Mouse (Mus musculus): ENCODE results near the gene Gm17657. TPM values are rescaled to one million over a fixed set of nuclear protein-coding genes. Genes with fewer than 3 reads are reported as not detected.
A peak's percentile ranks its signal among the peaks of the same experiment; 100 is the strongest.

Gm17657 gene
- polyA plus RNA-seq, 1 experiment from 2014 or later, result not detected

DNA sequence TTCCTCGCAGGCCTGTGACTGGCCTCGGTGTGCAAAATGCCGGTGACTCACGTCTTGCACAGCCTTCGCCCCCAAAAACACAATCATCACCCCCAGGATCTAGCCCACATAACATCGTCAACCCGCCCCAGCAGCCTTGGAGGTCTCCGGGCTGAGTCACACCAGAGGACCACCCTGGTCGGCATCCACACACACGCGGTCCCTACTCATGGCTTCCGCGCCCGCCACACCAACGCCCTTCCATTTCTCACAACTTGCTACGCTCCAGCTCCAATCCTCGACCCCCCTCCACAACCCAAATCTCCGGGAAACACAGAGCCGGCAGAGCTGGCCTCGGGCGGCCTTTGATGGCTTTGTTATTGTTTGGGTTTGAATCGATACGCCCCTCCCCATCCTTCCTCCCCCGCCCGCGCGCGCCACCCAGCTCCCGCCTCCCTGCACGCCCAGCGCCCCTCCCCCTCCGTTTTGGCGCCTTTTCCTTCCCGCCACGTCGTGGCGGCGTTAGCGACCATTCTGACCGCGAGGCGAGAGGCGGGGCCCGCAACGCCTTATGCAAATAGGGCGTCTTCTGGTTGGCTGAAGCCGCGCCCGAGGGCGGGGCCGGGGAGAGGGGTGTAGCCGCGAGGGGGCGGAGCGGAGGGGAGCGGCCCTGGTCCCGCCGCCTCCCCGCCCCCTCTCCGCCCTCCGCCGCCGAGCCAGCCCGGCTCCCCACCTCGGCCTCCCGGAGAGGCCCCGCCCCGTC, 59.3 kb downstream of the Gm17657 start:
- Histone ChIP-seq H3K4me1 (replicated peaks) (peaks cover 44% of the 10 kb centered on the region), H3K9me3 (no peaks in the 10 kb centered on the region), H3K36me3 (peaks cover 13% of the 10 kb centered on the region), H3K9ac (peak overlapping the region; percentile 93), H3K4me3 (peak overlapping the region; percentile 91), H3K27ac (replicated peaks) (peak overlapping the region; percentile 97), H3K4me2 (peak overlapping the region; percentile 91), H3K27me3 (no peaks in the 10 kb centered on the region)
- peak; percentile 93 for ATAC-seq (ENCODE audit: low read depth)
- WGBS, result under 1% methylated on average over 48 of the region's 68 CpGs

DNA sequence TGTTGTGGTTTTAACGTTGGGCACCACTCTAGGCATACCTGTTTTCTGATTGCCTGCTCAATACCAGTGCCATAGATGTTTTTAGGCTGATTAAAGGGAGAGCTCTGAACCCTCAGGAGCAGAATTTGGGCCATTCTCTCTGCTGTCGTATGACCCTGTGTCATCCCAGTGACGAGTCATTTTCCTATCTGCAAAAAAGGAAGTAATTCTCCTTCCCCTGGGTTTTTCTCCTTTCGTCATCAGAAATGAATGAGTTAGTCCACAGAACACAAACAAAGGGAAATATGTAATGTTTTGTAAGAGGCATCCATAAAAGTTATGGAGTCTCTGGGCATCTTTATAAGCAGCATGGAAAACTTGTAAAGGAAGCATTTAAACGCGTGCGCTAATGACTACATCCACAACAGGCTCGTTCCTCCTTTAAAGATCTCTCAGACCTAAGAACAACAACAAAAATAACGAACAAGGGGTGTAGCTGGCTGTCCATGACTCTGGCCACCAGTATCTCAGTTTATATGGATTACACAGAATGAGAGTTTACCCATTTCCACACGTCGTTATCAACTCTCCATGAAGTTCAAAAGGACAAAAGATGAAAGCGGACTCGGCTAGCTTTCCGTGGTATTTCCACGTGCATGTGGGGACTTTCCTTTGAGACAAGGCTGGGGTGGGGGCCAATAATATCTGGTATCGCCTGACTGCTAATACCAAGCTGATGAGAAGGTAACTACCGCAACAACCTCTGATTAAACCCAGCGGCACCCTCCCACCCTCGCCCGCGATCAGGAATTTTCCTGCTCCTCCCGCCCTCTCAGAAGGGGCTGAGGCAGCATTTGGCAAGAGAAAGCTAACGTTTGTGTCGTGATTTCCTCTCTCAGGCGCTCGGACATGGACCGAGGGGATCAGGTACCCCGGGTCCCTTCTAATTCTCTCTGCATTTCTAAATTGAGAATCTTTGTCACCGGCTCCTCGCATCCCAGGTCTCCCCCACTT, 60.2 kb downstream of the Gm17657 start:
- Histone ChIP-seq H3K9ac (peak overlapping the region; percentile 88), H3K27me3 (no peaks in the 10 kb centered on the region), H3K4me3 (peak overlapping the region; percentile 91), H3K4me2 (peak overlapping the region; percentile 91), H3K36me3 (peaks cover 8% of the 10 kb centered on the region), H3K9me3 (no peaks in the 10 kb centered on the region), H3K27ac (replicated peaks) (peak overlapping the region; percentile 97), H3K4me1 (replicated peaks) (peaks cover 40% of the 10 kb centered on the region)
- peak; percentile 7 for ATAC-seq (ENCODE audit: low read depth)
- 4% methylated on average over 30 of the region's 30 CpGs for WGBS

DNA sequence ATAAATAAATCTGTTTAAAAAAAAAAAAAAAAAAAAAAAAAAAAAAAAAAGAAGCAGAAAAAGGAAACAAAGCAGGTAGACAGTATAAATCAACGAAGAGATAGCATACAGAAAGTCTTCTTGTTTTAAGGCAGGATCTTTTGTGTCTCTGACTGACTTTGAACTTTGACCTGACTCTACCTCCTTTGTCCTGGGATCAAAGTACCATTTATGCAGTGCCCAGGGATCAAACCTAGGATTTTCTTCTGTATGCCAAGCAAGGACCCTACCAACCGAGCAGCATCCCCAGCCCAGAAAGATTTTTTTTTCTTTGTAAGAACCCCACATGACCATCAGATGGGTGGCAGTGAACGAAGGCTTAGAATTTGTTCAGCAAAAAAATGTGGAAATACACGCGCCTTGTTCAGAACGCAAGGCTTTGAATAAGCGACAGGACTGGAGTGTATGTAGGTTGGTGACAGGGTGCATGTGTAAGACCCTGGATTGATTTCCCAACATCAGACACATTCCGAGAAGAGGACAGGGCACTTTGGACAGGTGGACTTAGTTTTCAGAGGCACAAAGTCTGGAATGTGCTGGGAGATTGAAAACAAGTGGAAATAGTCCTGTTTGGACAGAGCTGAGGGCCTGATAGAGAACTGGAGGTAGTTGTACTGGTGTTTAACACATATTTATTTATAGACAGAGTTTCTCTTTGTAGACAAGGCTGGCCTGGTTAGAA, 61.0 kb downstream of the Gm17657 start:
- Histone ChIP-seq H3K27me3 (no peaks in the 10 kb centered on the region), H3K36me3 (no peaks in the 10 kb centered on the region), H3K27ac (replicated peaks) (no peak overlapping the region), H3K9me3 (no peaks in the 10 kb centered on the region), H3K4me1 (replicated peaks) (peaks cover 32% of the 10 kb centered on the region), H3K4me2 (peak overlapping the region; percentile 91), H3K9ac (no peak overlapping the region), H3K4me3 (no peak overlapping the region)
- no peak for ATAC-seq (ENCODE audit: low read depth)
- WGBS, result 78% methylated on average over 8 of the region's 8 CpGs

DNA sequence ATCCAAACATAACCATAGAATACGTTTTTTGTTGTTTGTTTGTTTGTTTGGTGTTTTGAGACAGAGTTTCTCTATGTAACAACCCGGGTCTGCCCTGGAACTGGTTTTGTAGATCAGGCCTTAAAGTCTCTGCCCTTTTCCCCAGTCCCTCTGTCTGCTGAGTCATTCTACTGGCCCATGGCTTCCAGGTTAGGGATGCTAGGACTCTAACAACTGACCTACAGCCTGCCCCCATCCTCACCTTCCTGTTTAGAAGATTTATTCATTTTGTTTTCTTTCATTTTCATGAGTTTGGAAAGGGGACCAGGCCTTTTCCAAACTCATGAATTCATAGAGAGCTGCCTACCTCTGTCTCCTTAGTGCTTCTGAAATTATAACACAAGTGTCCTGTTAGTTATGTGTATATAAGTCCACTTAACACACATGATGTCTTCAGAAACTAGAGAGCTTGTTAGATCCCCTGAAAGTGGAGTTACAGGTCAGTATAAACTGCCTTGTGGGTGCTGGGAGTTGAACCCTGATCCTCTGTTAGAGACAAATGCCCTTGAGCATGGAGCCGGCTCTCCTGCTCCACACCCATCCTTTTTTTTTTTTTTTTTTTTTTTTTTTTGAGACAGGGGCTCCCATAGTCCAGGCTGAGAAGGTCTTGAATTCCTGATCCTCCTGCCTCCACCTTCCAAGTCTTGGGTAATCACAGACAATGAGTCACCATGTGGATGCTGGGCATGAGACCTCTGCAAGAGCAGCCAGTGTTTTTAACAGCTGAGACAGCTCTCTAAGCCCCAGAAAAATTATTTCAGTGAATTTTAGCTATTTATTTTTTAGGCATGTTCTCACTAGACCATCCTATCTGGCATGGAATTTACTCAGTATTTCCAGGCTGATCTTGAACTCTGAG, 63.9 kb downstream of the Gm17657 start:
- H3K4me1 ChIP-seq (replicated peaks), result peaks cover 13% of the 10 kb centered on the region
- ATAC-seq (ENCODE audit: low read depth), result no peak
- H3K36me3 ChIP-seq, result no peaks in the 10 kb centered on the region
- no peak overlapping the region for H3K4me3 ChIP-seq
- no peak overlapping the region for H3K9ac ChIP-seq
- no peaks in the 10 kb centered on the region for H3K27me3 ChIP-seq
- no peak overlapping the region for H3K27ac ChIP-seq (replicated peaks)
- H3K4me2 ChIP-seq, result no peak overlapping the region
- H3K9me3 ChIP-seq, result no peaks in the 10 kb centered on the region
- WGBS, result 79% methylated on average over 3 of the region's 3 CpGs

DNA sequence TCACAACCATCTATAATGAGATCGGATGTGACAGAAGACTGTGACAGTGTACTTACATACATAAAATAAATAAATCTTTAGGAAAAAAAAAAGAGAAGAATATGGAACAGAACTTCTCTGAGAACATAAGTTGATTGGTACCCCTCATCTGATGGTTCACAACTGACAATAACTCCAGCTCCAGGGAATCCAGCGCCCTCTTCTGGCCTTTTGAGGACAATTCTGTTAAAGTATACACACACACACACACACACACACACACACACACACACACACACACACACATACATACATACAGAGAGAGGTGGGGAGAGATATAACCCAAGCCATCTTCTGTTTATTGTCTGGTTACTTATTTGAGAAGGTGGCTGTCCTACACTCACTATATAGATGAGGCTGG, 65.0 kb downstream of the Gm17657 start:
- no peak overlapping the region for H3K4me3 ChIP-seq
- no peaks in the 10 kb centered on the region for H3K9me3 ChIP-seq
- H3K9ac ChIP-seq, result no peak overlapping the region
- peaks cover 10% of the 10 kb centered on the region for H3K4me1 ChIP-seq (replicated peaks)
- no peak overlapping the region for H3K4me2 ChIP-seq
- H3K27me3 ChIP-seq, result no peaks in the 10 kb centered on the region
- no peaks in the 10 kb centered on the region for H3K36me3 ChIP-seq
- WGBS, result 95% methylated on average over 2 of the region's 2 CpGs
- no peak overlapping the region for H3K27ac ChIP-seq (replicated peaks)
- no peak for ATAC-seq (ENCODE audit: low read depth)

DNA sequence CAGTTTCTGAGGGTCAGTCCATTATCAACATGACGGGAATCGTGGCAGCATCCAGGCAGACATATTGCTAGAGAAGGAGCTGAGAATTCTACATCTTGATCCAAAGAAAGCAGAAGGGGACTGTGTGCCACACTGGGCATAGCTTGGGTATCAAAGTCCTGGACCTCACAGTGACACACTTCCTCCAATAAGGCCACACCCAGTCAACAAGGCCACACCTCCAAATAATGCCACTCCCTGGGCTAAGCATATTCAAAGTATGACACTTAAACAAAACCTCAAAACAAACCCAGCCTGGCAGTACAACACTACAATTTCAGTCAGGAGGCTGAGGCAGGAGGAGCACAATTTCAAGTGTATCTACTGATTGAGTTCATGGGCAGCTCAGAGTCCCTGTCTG, 66.2 kb downstream of the Gm17657 start:
- no peaks in the 10 kb centered on the region for H3K4me1 ChIP-seq (replicated peaks)
- no peaks in the 10 kb centered on the region for H3K36me3 ChIP-seq
- no peaks in the 10 kb centered on the region for H3K9me3 ChIP-seq
- H3K9ac ChIP-seq, result no peak overlapping the region
- no peaks in the 10 kb centered on the region for H3K27me3 ChIP-seq
- ATAC-seq (ENCODE audit: low read depth), result no peak
- no peak overlapping the region for H3K4me3 ChIP-seq
- H3K27ac ChIP-seq (replicated peaks), result no peak overlapping the region
- no peak overlapping the region for H3K4me2 ChIP-seq
- 96% methylated on average over 2 of the region's 2 CpGs for WGBS

DNA sequence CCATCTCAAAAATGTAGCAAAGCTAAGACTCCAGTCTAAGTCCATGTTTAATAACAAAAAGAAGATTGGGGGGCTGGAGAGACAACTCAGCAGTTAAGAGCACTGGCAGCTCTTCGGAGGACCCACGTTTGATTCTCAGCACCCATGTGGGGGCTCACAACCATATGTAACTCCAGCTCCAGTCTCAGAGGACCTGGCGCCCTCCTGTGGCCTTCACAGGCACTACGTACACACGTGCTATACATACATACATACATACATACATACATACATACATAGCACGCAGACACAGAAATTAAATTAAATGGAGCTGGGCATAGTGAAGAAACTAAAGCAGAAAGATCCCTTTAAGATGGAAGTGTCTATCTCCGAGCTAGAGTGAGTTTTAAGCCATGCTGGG, 66.8 kb downstream of the Gm17657 start:
- H3K4me1 ChIP-seq (replicated peaks), result no peaks in the 10 kb centered on the region
- 93% methylated on average over 7 of the region's 7 CpGs for WGBS
- H3K27me3 ChIP-seq, result no peaks in the 10 kb centered on the region
- no peak overlapping the region for H3K4me3 ChIP-seq
- H3K9me3 ChIP-seq, result no peaks in the 10 kb centered on the region
- ATAC-seq (ENCODE audit: low read depth), result no peak
- no peak overlapping the region for H3K4me2 ChIP-seq
- no peaks in the 10 kb centered on the region for H3K36me3 ChIP-seq
- H3K9ac ChIP-seq, result no peak overlapping the region
- no peak overlapping the region for H3K27ac ChIP-seq (replicated peaks)

DNA sequence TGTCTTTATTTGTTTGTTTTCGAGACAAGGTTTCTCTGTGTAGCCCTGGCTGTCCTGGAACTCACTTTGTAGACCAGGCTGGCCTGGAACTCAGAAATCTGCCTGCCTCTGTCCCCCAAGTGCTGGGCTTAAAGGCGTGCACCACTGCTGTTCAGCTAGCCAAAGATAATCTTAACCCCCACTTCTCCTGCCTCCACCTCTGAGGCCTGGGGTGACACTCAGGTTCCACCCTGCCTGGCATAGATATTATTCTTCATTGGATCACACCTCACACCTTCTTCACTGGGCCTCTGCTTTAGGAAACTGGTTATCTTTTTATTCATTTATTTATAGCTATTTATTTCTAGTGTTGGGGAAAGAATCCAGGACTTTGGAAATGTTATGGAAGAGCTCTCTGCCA, 69.2 kb downstream of the Gm17657 start:
- no peaks in the 10 kb centered on the region for H3K4me1 ChIP-seq (replicated peaks)

DNA sequence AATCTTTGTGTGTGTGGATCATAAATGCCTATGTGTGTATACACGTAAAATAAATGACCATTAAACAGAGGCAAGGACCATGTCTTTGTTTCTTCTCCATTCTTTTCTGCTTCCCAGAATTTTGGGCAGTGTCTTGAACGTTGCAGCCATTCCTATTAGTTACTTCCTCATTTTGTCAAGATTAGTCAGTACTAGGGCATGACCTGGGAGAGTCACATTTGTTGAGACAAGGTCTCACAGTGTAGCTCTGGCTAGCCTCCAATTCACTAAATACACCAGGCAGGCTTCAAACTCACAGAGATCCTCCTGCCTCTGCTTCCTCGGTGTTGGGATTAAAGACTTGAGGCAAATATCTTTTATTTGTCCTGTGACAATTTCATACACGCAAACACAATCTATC, 71.2 kb downstream of the Gm17657 start:
- Histone ChIP-seq H3K36me3 (no peaks in the 10 kb centered on the region), H3K9ac (no peak overlapping the region), H3K27me3 (no peaks in the 10 kb centered on the region), H3K4me1 (replicated peaks) (no peaks in the 10 kb centered on the region), H3K4me3 (no peak overlapping the region), H3K4me2 (no peak overlapping the region), H3K9me3 (no peaks in the 10 kb centered on the region), H3K27ac (replicated peaks) (no peak overlapping the region)
- ATAC-seq (ENCODE audit: low read depth), result no peak
- WGBS, result 92% methylated on average over 4 of the region's 4 CpGs

More for the DNA sequence above, 69.2 kb downstream of the Gm17657 start:
- Histone ChIP-seq H3K4me3 (no peak overlapping the region), H3K9ac (no peak overlapping the region), H3K9me3 (no peaks in the 10 kb centered on the region), H3K27ac (replicated peaks) (no peak overlapping the region), H3K36me3 (no peaks in the 10 kb centered on the region), H3K4me2 (no peak overlapping the region), H3K27me3 (no peaks in the 10 kb centered on the region)
- WGBS, result 83% methylated on average over 2 of the region's 2 CpGs
- ATAC-seq (ENCODE audit: low read depth), result no peak

DNA sequence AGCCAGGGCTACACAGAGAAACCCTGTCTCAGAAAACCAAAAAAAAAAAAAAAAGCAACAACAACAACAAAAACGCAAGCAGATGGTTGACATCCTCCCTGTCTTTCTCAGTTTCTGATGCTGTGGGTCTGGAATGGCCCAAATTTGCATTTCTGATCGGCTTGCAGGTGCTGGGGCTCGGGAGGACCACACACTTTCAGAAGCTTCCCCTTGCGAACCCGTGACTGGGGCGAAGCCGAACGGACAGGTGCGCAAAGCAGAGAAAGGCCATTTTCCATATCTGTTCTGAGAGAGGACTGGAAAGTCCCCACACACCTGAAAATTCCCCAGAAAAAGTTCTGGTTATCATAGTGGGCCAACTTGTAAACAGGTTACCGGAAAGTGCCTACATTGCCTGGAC, 72.1 kb downstream of the Gm17657 start:
- Histone ChIP-seq H3K4me3 (no peak overlapping the region), H3K9ac (no peak overlapping the region), H3K36me3 (no peaks in the 10 kb centered on the region), H3K27ac (replicated peaks) (no peak overlapping the region), H3K27me3 (no peaks in the 10 kb centered on the region), H3K4me2 (no peak overlapping the region), H3K9me3 (no peaks in the 10 kb centered on the region), H3K4me1 (replicated peaks) (no peaks in the 10 kb centered on the region)
- no peak for ATAC-seq (ENCODE audit: low read depth)
- WGBS, result 89% methylated on average over 10 of the region's 10 CpGs

DNA sequence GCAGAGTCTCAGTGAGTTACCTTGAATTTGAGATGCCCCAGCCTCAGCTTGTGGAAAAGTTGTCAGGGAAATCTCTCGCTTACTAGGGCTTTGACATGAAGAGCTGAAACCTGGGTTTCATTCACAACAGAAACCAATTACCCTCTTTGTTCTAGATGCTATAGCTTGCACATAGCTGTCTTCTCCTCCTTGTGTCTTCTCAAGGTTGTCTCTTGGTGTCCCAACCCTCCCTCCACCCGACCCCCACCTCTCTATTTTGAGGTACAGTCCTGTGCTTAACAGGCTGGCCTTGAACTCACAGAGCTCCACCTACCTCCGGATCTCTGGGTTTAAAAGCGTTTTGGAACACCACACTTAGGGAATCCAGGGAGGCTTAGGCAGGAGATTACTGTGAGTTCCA, 73.0 kb downstream of the Gm17657 start:
- Histone ChIP-seq H3K9ac (no peak overlapping the region), H3K9me3 (0 out of 2 replicates have a peak, but pooled peaks cover 3% of the 10 kb centered on the region), H3K4me1 (replicated peaks) (no peaks in the 10 kb centered on the region), H3K4me2 (no peak overlapping the region), H3K27me3 (no peaks in the 10 kb centered on the region), H3K27ac (replicated peaks) (no peak overlapping the region), H3K36me3 (no peaks in the 10 kb centered on the region), H3K4me3 (no peak overlapping the region)
- ATAC-seq (ENCODE audit: low read depth), result no peak
- WGBS, result 82% methylated on average over 4 of the region's 4 CpGs
